Mouse (Mus musculus): ENCODE results near the gene Sf3a1. TPM values are rescaled to one million over a fixed set of nuclear protein-coding genes. Genes with fewer than 3 reads are reported as not detected.

Sf3a1 gene
- total RNA-seq, 2 experiments from 2014 or later, result 43.6 to 60.1 TPM

DNA sequence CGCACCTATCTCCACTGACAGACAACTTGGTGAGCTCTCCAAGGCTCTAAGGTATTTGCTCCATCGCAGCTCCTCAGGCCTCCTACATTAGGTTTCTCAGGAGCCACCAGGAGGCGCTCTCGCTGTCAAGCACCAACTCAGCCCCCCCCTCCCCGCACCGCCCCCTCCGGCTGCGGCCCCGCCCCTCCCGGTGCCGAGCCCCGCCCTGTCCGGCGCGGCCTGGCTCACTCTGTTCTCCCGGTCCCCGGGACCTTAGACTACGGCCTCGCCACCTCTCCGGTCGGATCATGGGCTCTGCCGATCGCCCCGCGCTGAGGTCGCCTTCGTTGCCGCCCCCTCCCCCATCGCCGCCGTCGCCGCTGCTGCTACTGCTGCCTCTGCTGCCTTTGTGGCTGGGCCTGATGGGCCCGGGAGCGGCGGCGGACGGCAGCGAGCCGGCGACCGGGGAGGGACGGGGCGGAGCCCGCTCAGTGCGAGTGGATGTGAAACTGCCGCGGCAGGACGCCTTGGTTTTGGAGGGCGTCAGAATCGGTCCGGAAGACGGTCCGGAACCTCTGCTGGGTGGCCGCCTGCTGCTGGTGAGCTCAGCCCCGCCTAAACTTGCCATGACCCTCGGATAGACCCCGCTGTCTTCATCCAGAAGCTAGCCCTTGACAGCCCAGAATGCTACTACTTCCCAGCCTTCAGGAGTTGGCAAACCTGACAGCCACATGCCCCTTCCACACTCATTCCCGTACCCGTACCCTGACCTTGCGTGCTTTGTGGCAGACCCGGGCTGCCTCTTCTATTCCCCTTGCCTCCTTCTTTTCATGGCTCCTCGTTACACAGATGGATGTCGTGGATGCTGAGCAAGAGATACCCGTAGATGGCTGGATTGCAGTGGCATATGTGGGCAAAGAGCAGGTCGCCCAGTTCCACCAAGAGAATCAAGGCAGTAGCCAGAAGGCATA is 24.9 kb upstream of the Sf3a1 start, which contains the start of gene Rnf215:
Gene Rnf215, plus strand, starts transcription at position 217 of the 950 bp plus-strand sequence.
- peak; percentile 91 to 96 for DNase-seq

DNA sequence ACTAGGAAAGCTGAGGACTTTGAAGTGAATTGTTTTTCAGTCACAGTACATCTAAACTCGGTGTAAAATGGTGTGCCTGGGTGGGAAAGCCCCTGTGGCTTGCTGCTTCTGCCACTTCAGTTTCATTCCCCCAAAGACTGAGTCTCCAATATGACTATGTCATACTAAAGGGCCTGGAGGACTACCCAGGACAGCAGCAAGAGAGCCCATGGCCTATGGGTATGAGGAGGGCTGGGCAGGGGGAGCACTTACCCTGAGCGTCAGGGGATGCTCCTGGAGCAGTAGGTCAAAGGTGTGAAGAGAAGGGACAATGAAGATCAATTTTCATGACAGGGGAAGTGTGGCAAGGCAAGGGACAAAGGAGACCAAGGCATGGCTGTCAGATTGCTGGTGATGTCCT is 21.2 kb upstream of the Sf3a1 start:
- DNase-seq, result no peak

GRCm38 (mm10) chr11:4141505-4141904 is 18.6 kb upstream of the Sf3a1 start:
- DNase-seq, result no peak

- DNase-seq, result no peak
These were observed 17.8 kb upstream of the Sf3a1 start for GRCm38 (mm10) chr11:4142352-4142751.

DNA sequence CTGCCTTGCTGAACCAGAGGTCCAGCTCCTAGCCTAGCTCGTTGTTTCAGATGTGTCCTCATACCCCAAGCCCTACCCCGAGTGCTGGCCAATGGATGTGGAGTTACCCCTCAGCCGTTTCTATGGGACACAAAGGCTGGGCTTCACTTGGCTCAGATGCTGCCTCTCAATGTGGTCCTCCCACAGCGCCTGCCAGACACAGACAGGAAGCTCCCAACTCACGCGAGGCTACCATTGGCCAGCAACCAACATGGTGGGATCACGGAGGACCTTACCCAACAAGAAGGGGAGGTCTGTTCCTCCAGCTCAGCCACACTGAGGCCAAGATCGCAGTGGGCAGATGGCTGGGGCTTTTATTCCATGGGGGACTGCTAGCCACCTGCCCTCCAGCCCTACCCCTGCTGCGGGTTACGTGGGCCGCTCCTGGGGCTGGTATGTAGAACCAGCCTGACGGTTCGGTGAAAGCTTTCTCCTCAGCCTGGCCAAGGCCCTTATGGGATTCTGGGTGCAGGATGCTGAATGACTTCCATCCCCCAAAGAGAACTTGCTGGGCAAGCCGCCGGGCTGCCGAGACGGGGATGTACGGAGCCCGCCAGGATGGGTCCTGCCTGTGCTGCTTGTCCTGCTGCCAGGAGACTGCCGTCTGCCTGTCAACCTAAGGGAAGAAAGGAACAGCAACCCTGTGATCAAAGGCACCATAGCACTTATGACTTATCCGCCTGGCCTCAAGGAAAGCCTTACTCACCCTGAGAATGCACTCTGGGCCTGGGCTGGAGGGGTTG is 16.7 kb upstream of the Sf3a1 start:
- DNase-seq, result no peak

- no peak for DNase-seq
These were observed 13.8 kb upstream of the Sf3a1 start for GRCm38 (mm10) chr11:4146381-4146780.

GRCm38 (mm10) chr11:4147098-4147497 is 13.1 kb upstream of the Sf3a1 start:
- DNase-seq, result no peak

- peak; percentile 18 to 21 for DNase-seq
These were observed 12.0 kb upstream of the Sf3a1 start for GRCm38 (mm10) chr11:4148120-4148519.

DNA sequence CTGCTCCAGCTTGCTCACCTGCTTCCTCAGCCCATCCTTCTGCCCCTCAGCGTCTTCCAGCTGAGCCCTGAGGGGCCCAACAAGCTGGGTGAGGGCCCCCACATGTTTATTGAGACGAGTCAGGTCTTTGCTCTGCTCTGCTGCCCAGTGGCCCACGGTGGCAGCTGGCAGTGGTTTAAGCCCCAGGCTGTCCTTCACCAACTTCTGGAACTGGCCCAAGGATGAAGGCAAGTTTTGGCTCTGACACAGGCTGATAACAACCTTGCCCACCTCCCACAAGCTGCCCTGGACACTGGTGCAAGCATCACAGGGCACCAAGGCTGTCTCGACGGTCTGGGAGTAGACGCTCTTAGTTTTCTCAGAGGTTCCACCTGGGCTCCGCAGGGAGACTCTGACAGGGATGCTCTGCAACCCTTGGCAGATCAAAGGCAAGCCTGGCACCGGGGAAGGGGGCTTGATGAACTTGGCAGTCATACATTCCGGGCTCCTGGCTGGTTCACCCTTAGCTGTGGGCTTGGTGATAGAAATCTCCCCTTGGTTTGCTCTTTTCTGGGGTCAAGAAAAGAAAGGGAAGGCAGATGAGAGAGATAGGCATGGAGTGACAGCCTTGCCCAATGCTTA is 11.5 kb upstream of the Sf3a1 start:
- peak in 1 of 2 experiments; percentile 11 for DNase-seq

- no peak for DNase-seq
These were observed 10.3 kb upstream of the Sf3a1 start for GRCm38 (mm10) chr11:4149886-4150285.

GRCm38 (mm10) chr11:4153694-4154093 is 6.5 kb upstream of the Sf3a1 start:
- no peak for DNase-seq

DNA sequence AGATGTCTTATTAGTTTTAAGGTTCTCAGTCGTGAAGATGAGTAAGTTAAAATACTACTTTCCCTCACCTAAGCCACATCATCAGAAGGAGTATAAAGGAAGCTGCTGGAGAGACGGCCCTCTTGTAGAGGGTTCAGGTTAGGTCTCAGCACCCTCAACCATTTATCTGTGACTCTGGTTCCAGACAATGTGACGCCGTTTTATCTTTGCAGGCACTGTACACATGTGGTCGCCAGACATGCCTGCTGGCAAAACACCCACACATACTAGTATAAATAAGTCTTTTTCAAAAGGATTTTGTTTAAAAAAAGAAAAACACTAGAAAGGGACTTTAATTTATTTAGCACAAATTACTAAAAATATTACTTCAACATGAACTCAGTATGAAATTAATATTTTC is 4.5 kb upstream of the Sf3a1 start:
- no peak for DNase-seq

- no peak for DNase-seq
These were observed 1.5 kb upstream of the Sf3a1 start for GRCm38 (mm10) chr11:4158676-4159075.

- DNase-seq, result no peak
These were observed 769 bp downstream of the Sf3a1 start for GRCm38 (mm10) chr11:4160758-4161480.

GRCm38 (mm10) chr11:4164701-4165100 is 4.6 kb downstream of the Sf3a1 start:
- DNase-seq, result peak; percentile 35 to 58

DNA sequence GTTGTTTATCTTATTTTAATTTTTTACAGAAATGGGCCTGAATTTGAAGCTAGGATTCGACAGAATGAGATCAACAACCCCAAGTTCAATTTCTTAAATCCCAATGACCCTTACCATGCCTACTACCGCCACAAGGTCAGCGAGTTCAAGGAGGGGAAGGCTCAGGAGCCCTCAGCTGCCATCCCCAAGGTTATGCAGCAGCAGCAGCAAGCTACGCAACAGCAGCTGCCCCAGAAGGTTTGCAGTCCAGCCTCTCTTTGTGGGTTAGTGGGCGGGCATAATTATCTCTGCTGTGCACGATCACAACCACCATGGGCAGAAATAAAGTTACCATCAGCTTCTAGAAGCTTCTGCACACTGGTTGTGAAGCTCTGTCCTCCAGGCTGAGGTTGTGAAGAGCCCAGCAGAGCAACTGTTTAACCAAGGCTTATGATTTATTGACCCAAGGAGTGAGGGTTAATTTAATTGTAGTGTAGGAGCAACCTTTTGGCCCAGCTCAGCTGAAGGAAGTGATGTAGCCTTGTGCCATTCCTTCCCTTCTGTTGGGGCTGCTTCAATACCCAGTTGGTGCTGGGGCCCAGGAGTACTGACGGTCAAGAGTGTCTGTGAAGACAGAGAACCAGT is 6.4 kb downstream of the Sf3a1 start:
- DNase-seq, result no peak

- peak in 1 of 2 experiments; percentile 69 for DNase-seq
These were observed 14.4 kb downstream of the Sf3a1 start for GRCm38 (mm10) chr11:4174586-4174985.

DNA sequence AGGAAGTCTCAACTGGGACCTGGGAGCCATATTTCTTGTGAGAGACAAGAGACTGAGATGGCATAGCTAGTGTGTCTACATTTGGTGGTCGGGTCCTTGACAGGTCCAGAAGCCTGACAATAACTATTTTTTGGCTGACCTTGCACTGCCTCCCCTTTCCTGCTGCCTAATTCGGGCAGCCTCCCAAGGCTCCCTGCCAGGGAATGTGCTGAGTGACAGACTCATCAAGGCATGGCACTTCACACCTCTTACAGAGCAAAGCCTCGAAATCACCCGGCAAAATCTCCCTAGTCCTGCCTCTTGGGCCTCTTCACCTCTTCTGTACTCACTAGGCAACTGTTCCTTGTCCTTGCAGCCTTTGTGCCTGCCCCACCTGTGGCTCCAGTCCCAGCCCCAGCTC is 17.6 kb downstream of the Sf3a1 start:
- no peak for DNase-seq

- peak; percentile 36 to 41 for DNase-seq
These were observed 21.9 kb downstream of the Sf3a1 start for GRCm38 (mm10) chr11:4182061-4182460.

DNA sequence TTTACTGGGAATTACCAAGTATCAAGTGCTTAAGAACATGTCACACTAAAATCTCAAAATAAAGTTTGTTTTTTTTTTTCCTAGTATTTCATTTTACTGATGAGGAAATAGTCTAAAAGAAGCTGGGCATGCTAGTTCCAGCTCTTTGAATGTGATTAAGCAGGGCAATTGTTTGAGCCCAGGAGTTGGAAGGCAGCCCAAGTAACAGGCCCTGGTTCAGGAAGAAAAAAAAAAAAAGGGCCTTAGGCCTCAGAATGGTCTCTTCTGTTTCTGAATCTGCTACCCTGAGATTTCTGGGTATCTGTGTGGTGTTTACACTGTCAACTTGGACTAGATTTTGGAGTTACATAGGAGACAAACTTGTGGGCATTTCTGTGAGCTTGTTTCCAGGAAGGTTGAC is 23.4 kb downstream of the Sf3a1 start:
- peak in 1 of 2 experiments; percentile 47 for DNase-seq

DNA sequence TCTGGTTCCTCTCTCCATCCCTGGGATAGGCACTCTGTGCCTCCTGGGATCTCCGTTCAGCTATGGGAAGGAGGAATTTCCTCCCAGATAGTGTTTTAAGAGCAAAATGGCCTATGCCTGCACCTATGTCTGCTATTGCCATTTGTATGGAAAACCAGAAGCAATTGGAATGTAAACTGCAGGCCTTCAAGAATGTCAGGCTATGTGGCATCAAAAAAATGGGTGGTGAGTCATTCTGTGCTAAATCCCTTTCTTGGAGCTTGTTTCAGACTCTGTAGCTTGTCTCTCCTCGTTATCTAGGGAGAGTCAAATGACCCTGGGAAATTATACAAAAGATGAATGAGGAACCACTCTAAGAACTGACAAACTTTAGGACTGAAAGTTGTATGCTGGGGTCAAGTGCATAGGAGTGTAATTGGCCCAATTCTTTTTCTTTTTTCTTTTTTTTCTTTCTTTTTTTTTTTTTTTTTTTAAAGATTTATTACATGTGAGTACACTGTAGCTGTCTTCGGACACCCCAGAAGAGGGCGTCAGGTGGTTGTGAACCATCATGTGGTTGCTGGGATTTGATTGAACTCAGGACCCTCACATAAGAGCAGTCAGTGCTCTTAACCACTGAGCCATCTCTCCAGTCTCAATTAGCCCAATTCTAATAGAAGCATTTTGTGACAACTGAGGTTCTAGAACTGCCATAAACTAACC is 24.3 kb downstream of the Sf3a1 start:
- DNase-seq, result peak in 1 of 2 experiments; percentile 32

Measured in adrenal gland, postnatal 36 days (tissue).